Mouse (Mus musculus) kidney, adult 2 months (tissue): ENCODE measurements around the gene Rcc1. TPM values are rescaled to one million over a fixed set of nuclear protein-coding genes. Genes with fewer than 3 reads are reported as not detected.

Source experiments
- DNase-seq: peaks from one replicate; pipeline ENCODE4 v3.0.0; 2021
- H3K27ac ChIP-seq: fragments of 200-500 bp; 2 replicates; pipeline ENCODE4 v1.5.1; 2012; ENCODE audit warnings: low read depth, low read length, control low read depth, inconsistent platforms; ENCODE audit not compliant: insufficient read depth
- H3K27me3 ChIP-seq: fragments of 200-500 bp; replicated peaks from 2 replicates; pipeline ENCODE4 v1.6.1; 2012; ENCODE audit warnings: mild to moderate bottlenecking, moderate library complexity, low read length, inconsistent platforms; ENCODE audit not compliant: control insufficient read depth, insufficient read depth
- H3K36me3 ChIP-seq: fragments of 200-500 bp; 2 replicates; pipeline ENCODE4 v1.6.1; 2012; ENCODE audit warnings: mild to moderate bottlenecking, moderate library complexity, low read length, inconsistent platforms; ENCODE audit not compliant: control insufficient read depth, insufficient read depth
- H3K4me1 ChIP-seq: fragments of 200-500 bp; 2 replicates; pipeline ENCODE4 v1.6.1; 2011; ENCODE audit warnings: low read length; ENCODE audit not compliant: control insufficient read depth, insufficient read depth
- H3K4me3 ChIP-seq: fragments of 200-500 bp; 2 replicates; pipeline ENCODE4 v1.5.1; 2011; ENCODE audit warnings: mild to moderate bottlenecking, low read depth, low read length, control low read depth; ENCODE audit not compliant: insufficient read depth
- CTCF ChIP-seq: fragments of 200-500 bp; conservative IDR thresholded peaks from 2 replicates; pipeline ENCODE4 v1.5.1; 2011; ENCODE audit warnings: low read depth, mild to moderate bottlenecking, control low read depth, low read length, moderate library complexity, mixed read lengths; ENCODE audit not compliant: insufficient read depth, insufficient read length
- POLR2A ChIP-seq: fragments of 200-500 bp; IDR thresholded peaks from one replicate; pipeline ENCODE4 v1.6.1; 2011; ENCODE audit warnings: low read depth, low read length, control low read depth
- WGBS: fragments of 180-500 bp; shearing (Covaris S2); methylation state at CpG from one replicate; pipeline ENCODE4 v1.1.7; 2018; 5-methylcytosine and 5-hydroxymethylcytosine counted together
- polyA plus RNA-seq: library from polyadenylated mRNA; depleted of rRNA; stranded (reverse); fragments of >200 nt; gene quantifications from 2 replicates; pipeline ENCODE4 v1.2.3, GENCODE M21; 2012

Gene Rcc1
- polyA plus RNA-seq, 1 experiment = 10.1 TPM

GRCm38 (mm10) chr4:132346661-132347060 lies 6.7 kb downstream of the Rcc1 start:
- no peaks in the 10 kb centered on the region for H3K27me3 ChIP-seq
- TF ChIP-seq CTCF = 0 out of 2 replicates have a peak, but pooled peaks have one; percentile 15
- no peak for TF ChIP-seq POLR2A
- peaks cover 8% of the 10 kb centered on the region; the same call in 1 of the 2 replicates for H3K4me1 ChIP-seq
- no peak overlapping the region for H3K4me3 ChIP-seq
- H3K27ac ChIP-seq = peak overlapping the region; percentile 80; the same call in 1 of the 2 replicates
- peak; percentile 47 for DNase-seq
- H3K36me3 ChIP-seq = no peaks in the 10 kb centered on the region
- 59% methylated on average over 3 of the region's 3 CpGs for WGBS

GRCm38 (mm10) chr4:132346261-132346660 lies 7.1 kb downstream of the Rcc1 start:
- 39% methylated on average over 4 of the region's 4 CpGs for WGBS
- H3K4me3 ChIP-seq = no peak overlapping the region
- DNase-seq = peak; percentile 82
- TF ChIP-seq CTCF = no peak
- no peak for TF ChIP-seq POLR2A
- peaks cover 8% of the 10 kb centered on the region; the same call in 1 of the 2 replicates for H3K4me1 ChIP-seq
- H3K27ac ChIP-seq = peak overlapping the region; percentile 80
- no peaks in the 10 kb centered on the region for H3K36me3 ChIP-seq
- H3K27me3 ChIP-seq = no peaks in the 10 kb centered on the region

DNA sequence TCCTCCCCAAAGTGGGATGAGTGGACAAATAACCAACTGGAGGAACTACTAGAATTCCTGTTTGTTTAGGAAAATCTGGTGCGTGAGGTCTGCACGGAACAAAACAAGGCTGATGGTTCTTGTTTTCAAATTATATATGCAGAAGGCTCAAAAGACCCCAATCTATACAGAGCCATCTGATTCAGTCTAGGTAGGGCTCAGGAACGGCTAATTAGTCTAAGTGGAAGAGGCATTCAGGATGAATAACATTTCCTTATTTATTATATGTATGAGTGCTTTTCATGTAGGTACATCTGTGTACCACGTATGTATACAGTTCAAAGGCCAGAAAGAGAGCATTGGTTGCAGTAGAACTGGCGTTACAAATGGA lies 7.6 kb downstream of the Rcc1 start:
- 37% methylated on average over 5 of the region's 5 CpGs for WGBS
- H3K27me3 ChIP-seq = no peaks in the 10 kb centered on the region
- DNase-seq = no peak
- H3K4me1 ChIP-seq = peaks cover 8% of the 10 kb centered on the region; the same call in 1 of the 2 replicates
- peak overlapping the region; percentile 80 for H3K27ac ChIP-seq
- H3K36me3 ChIP-seq = no peaks in the 10 kb centered on the region
- H3K4me3 ChIP-seq = no peak overlapping the region
- TF ChIP-seq CTCF = no peak
- no peak for TF ChIP-seq POLR2A

DNA sequence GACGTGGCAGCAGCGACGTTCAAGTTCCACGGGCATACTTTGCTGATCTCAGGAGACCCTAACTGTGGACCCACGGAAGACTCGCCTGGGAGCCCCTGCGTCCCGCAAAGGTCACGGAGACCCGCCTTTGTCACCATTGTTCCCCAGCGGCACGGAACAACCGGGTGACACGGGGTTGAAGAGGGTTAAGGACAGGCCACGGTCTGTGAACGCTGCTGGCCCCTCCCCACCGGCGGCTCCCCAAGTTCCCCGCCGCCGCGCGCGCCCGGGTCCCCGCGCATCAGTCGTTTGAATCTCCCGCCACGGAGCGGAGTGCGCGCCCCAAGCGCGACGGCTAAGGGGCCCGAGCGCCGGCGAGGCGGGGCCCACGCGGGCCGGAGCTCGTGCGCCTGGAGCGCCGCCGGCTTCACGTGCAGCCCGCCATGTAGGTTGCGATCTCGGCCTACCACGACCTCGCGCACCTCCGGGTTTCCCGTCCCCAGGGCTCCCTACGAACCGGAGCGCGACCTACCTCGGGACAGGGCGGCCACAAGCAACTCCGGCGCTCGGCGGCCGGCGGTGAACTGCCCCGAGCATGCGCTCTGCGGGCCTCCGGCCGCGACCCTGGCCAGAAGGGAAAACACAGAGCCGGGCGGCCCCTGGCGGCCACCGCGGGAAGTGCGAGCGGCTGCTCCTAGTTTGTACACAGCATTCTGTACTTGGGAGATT lies 8.1 kb downstream of the Rcc1 start:
- Histone ChIP-seq H3K27ac (peak overlapping the region; percentile 58; the same call in 1 of the 2 replicates), H3K4me1 (peaks cover 8% of the 10 kb centered on the region; the same call in 1 of the 2 replicates), H3K4me3 (peak overlapping the region; percentile 74), H3K36me3 (no peaks in the 10 kb centered on the region), H3K27me3 (no peaks in the 10 kb centered on the region)
- under 1% methylated on average over 82 of the region's 83 CpGs for WGBS
- peak; percentile 97 for DNase-seq
- TF ChIP-seq POLR2A (no peak), CTCF (peak; percentile 81)

DNA sequence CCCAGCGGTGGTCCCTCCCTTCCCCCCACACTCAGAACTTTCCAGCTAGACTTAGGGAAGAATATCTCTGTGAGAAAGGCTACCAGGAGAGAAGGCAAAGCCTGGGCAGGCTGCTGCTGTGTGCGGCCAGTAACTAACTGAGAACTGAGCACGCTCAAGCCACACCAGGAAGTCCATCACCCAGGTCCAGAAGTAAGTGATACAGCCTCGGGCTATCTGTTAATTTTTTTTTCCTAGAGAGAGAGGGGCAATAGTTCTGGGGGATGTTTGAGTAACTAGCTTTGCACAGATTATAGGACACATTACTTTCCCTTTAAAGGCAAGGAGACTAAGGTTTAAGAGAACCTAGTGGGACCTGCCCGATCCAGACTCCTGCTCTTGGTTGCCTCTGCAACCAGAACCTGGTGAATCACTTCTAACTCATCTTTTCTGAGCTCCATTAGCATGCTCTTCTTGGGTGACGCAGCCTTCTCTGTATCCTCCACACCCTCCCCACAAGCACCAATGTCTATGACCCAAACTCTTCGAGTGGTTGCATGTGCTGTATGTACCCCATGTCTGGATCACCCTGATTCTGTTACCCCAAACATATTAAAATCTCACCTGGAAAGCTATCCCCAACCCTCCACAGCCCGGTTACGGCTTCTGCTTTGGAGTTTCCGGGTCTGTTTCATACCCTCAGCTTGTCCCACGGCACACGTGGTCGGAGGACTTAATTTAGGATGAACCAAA lies 8.8 kb downstream of the Rcc1 start:
- 11% methylated on average over 13 of the region's 13 CpGs for WGBS

DNA sequence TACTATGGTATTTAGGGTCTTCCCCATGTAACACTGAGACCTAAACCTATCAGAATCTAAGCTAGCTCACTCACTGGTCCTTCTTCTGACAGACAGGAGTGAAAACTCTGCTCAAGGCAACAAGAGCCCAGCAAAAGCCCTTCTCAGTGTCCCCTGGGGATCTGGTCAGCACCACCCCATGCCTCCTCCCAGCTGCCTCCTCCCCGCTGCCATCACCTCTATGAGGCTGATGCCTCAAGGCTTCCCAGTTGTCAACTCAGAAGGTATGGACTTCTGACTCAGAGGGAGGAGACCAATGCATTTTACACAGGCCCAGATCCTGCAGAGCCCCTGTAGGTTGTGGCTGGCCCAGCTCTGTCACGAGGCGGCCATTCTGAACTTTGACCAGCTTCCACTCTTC lies 12.0 kb downstream of the Rcc1 start:
- no peak for DNase-seq
- Histone ChIP-seq H3K4me3 (no peak overlapping the region), H3K4me1 (peaks cover 15% of the 10 kb centered on the region), H3K27me3 (no peaks in the 10 kb centered on the region), H3K27ac (no peak overlapping the region), H3K36me3 (no peaks in the 10 kb centered on the region)
- WGBS = 84% methylated on average over 3 of the region's 3 CpGs
- TF ChIP-seq CTCF (no peak), POLR2A (no peak)

More for the DNA sequence above, 8.8 kb downstream of the Rcc1 start:
- Histone ChIP-seq H3K27ac (no peak overlapping the region), H3K36me3 (no peaks in the 10 kb centered on the region), H3K27me3 (no peaks in the 10 kb centered on the region), H3K4me1 (peaks cover 8% of the 10 kb centered on the region; the same call in 1 of the 2 replicates), H3K4me3 (peak overlapping the region; percentile 74)
- TF ChIP-seq CTCF (no peak), POLR2A (no peak)
- DNase-seq = no peak

- no peaks in the 10 kb centered on the region for H3K36me3 ChIP-seq
- TF ChIP-seq CTCF = no peak
- no peak for TF ChIP-seq POLR2A
- H3K27ac ChIP-seq = no peak overlapping the region
- no peak overlapping the region for H3K4me3 ChIP-seq
- DNase-seq = peak; percentile 91
- peaks cover 8% of the 10 kb centered on the region; the same call in 1 of the 2 replicates for H3K4me1 ChIP-seq
- H3K27me3 ChIP-seq = no peaks in the 10 kb centered on the region
- 39% methylated on average over 13 of the region's 13 CpGs for WGBS
Measured at GRCm38 (mm10) chr4:132338943-132339342, 14.5 kb downstream of the Rcc1 start.
